In the genomic region with DNA sequence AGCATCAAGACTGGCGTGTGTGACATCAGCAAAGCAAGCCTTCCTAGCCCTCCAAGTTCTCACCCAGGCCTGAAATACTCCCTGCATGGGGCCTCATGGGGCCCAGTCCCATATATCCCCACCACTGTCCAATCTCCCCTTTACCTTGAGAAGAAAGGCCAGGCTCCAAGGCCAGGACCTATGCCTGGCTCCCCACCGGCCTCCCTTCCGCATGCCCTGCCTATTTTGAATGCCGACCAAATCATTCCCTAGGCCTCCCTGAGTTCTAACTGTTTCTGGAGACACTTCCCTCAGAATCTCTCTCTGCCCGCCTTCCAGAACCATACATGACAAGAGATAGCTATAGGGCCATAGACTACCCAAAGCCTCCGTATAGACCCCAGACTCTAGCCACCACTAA, we compare ENCODE assay signal across 21 mouse cellular contexts. TPM values are rescaled to one million over a fixed set of nuclear protein-coding genes. Genes with fewer than 3 reads are reported as not detected.
"Had no signal": no experiment of that assay in that cellular context is flagged by ENCODE, and none has a peak within 500 bp of the region (broad histone marks: within the 10 kb centered on the region; RNA-seq: fewer than 3 reads in every experiment).

No protein-coding gene starts in this region.

- H3K27me3 ChIP-seq: limb, embryonic 12.5 days; limb, embryonic 15.5 days; midbrain, embryonic 12.5 days; midbrain, embryonic 15.5 days; neural tube, embryonic 12.5 days; neural tube, embryonic 15.5 days had no signal

- DNase-seq: kidney, postnatal 36 days; layer of hippocampus, postnatal 36 days; liver, postnatal 0 days; lung, embryonic 14.5 days; retina, postnatal 1 day; right cerebral cortex, postnatal 25 days; thymus, adult 18-20 months; thymus, postnatal 4 days had no signal

- ATAC-seq: liver, postnatal 0 days; lung, postnatal 0 days; midbrain, embryonic 15.5 days had no signal

- H3K27ac ChIP-seq: kidney, postnatal 0 days; left cerebral cortex, adult 2 months; limb, embryonic 12.5 days; limb, embryonic 15.5 days; liver, embryonic 14.5 days; macrophage; midbrain, embryonic 12.5 days; midbrain, embryonic 15.5 days; neural tube, embryonic 12.5 days; neural tube, embryonic 15.5 days had no signal

- H3K36me3 ChIP-seq: limb, embryonic 12.5 days; limb, embryonic 15.5 days; midbrain, embryonic 15.5 days; neural tube, embryonic 12.5 days; neural tube, embryonic 15.5 days had no signal

- H3K9ac ChIP-seq: limb, embryonic 12.5 days; limb, embryonic 15.5 days; liver, embryonic 14.5 days; liver, postnatal 0 days; lung, embryonic 14.5 days; midbrain, embryonic 12.5 days; midbrain, embryonic 15.5 days; neural tube, embryonic 12.5 days; neural tube, embryonic 15.5 days had no signal

- H3K9me3 ChIP-seq: limb, embryonic 12.5 days; limb, embryonic 15.5 days; midbrain, embryonic 12.5 days; midbrain, embryonic 15.5 days; neural tube, embryonic 12.5 days; neural tube, embryonic 15.5 days had no signal

- H3K4me2 ChIP-seq: limb, embryonic 15.5 days; liver, embryonic 11.5 days; lung, embryonic 14.5 days; midbrain, embryonic 12.5 days; midbrain, embryonic 15.5 days; neural tube, embryonic 15.5 days had no signal

- H3K4me3 ChIP-seq: left cerebral cortex, adult 2 months; limb, embryonic 12.5 days; limb, embryonic 15.5 days; midbrain, embryonic 12.5 days; midbrain, embryonic 15.5 days; neural tube, embryonic 12.5 days; neural tube, embryonic 15.5 days had no signal

RNA-seq across cellular contexts. Expression of gene Greb1, which starts 49.1 kb away (rescaled TPM):
- total RNA-seq: megakaryocyte, adult 5-6 weeks had no signal
